Mouse (Mus musculus) MEL (cell line): ENCODE measurements around the gene Il10ra. TPM values are rescaled to one million over a fixed set of nuclear protein-coding genes. Genes with fewer than 3 reads are reported as not detected.

Source experiments
- DNase-seq: peaks from one replicate; pipeline ENCODE4 v3.0.0; 2011; ENCODE audit warnings: low read depth, low spot score
- H3K27ac ChIP-seq: 2 replicates; pipeline ENCODE4 v1.5.1; 2012; ENCODE audit warnings: low read depth, mild to moderate bottlenecking, control low read depth, low read length, moderate library complexity; ENCODE audit not compliant: control insufficient read depth
- H3K27me3 ChIP-seq, 2 experiments: fragments of 150-350 bp in 1 of 2; sonication (generic) in 1 of 2; 2 replicates each; pipeline ENCODE4 v1.6.1; 2012; ENCODE audit warnings: low read length in 2 of 2, mild to moderate bottlenecking in 2 of 2, improper control_type of control experiment in 1 of 2, moderate library complexity in 1 of 2; ENCODE audit not compliant: insufficient read depth in 2 of 2, control insufficient read depth in 1 of 2
- H3K36me3 ChIP-seq, 2 experiments: 2 replicates each; pipeline ENCODE4 v1.6.1; 2012 to 2014; ENCODE audit warnings: low read length in 2 of 2, improper control_type of control experiment in 1 of 2, inconsistent platforms in 1 of 2, mild to moderate bottlenecking in 1 of 2; ENCODE audit not compliant: insufficient read depth in 2 of 2, control insufficient read depth in 1 of 2
- H3K4me1 ChIP-seq, 2 experiments: fragments of 150-350 bp in 1 of 2; sonication (generic) in 1 of 2; 2 replicates each; pipeline ENCODE4 v1.6.1; 2012; ENCODE audit warnings: low read length in 2 of 2, improper control_type of control experiment in 1 of 2, mild to moderate bottlenecking in 1 of 2; ENCODE audit not compliant: insufficient read depth in 2 of 2, control insufficient read depth in 1 of 2
- H3K4me3 ChIP-seq, 2 experiments: fragments of 150-350 bp in 1 of 2; sonication (generic) in 1 of 2; 2 replicates each; pipeline ENCODE4 v1.5.1; 2012; ENCODE audit warnings: low read depth in 2 of 2, low read length in 2 of 2, mild to moderate bottlenecking in 2 of 2, moderate library complexity in 2 of 2, control low read depth in 1 of 2, improper control_type of control experiment in 1 of 2; ENCODE audit not compliant: control insufficient read depth in 1 of 2, insufficient read depth in 1 of 2
- H3K79me2 ChIP-seq: 2 replicates; pipeline ENCODE4 v1.6.1; 2012; ENCODE audit warnings: mild to moderate bottlenecking, low read length, moderate library complexity; ENCODE audit not compliant: control insufficient read depth, poor library complexity, insufficient read depth
- H3K9ac ChIP-seq: 2 replicates; pipeline ENCODE4 v1.6.1; 2012; ENCODE audit warnings: low read depth, mild to moderate bottlenecking, control low read depth, low read length, moderate library complexity; ENCODE audit not compliant: control insufficient read depth, poor library complexity, severe bottlenecking
- H3K9me3 ChIP-seq: fragments of 150-350 bp; sonication (generic); replicated peaks from 2 replicates; pipeline ENCODE4 v1.6.1; 2012; ENCODE audit warnings: mild to moderate bottlenecking, low read length, improper control_type of control experiment, moderate library complexity; ENCODE audit not compliant: insufficient read depth
- CHD1 ChIP-seq: IDR thresholded peaks from 2 replicates; pipeline ENCODE4 v1.6.1; 2012; ENCODE audit warnings: low read depth, mild to moderate bottlenecking, inconsistent platforms, low read length, improper control_type of control experiment
- CTCF ChIP-seq, 3 experiments: IDR thresholded peaks in 2 of 3; conservative IDR thresholded peaks in 1 of 3; 2 replicates each; pipeline ENCODE4 v1.5.1; 2011 to 2012; ENCODE audit warnings: low read length in 3 of 3, low read depth in 2 of 3, mild to moderate bottlenecking in 2 of 3, improper control_type of control experiment in 1 of 3, inconsistent platforms in 1 of 3, mixed read lengths in 1 of 3, moderate library complexity in 1 of 3; ENCODE audit not compliant: control insufficient read depth in 1 of 3, insufficient read depth in 1 of 3, poor library complexity in 1 of 3, severe bottlenecking in 1 of 3
- ETS1 ChIP-seq: IDR thresholded peaks from 2 replicates; pipeline ENCODE4 v1.6.1; 2012; ENCODE audit warnings: low read depth, mild to moderate bottlenecking, inconsistent platforms, low read length, improper control_type of control experiment, moderate library complexity
- JUND ChIP-seq: IDR thresholded peaks from 2 replicates; pipeline ENCODE4 v1.6.1; 2011; ENCODE audit warnings: low read depth, mild to moderate bottlenecking, improper control_type of control experiment, low read length
- KAT2A ChIP-seq: conservative IDR thresholded peaks from 2 replicates; pipeline ENCODE4 v1.6.1; 2012; ENCODE audit warnings: low read depth, low read length, improper control_type of control experiment, inconsistent platforms
- MAZ ChIP-seq: IDR thresholded peaks from 2 replicates; pipeline ENCODE4 v1.6.1; 2012; ENCODE audit warnings: low read depth, mild to moderate bottlenecking, inconsistent platforms, low read length, improper control_type of control experiment
- MEF2A ChIP-seq: IDR thresholded peaks from 2 replicates; pipeline ENCODE4 v1.6.1; 2014; ENCODE audit warnings: low read depth, mild to moderate bottlenecking, inconsistent platforms, low read length, improper control_type of control experiment; ENCODE audit not compliant: poor library complexity, insufficient replicate concordance, severe bottlenecking; ENCODE audit errors: extremely low read depth
- POLR2A ChIP-seq, 2 experiments: IDR thresholded peaks; 2 replicates each; pipeline ENCODE4 v1.6.1; 2011 to 2012; ENCODE audit warnings: low read length in 2 of 2, mild to moderate bottlenecking in 2 of 2, control low read depth in 1 of 2, improper control_type of control experiment in 1 of 2, low read depth in 1 of 2, moderate library complexity in 1 of 2; ENCODE audit not compliant: control insufficient read depth in 1 of 2, insufficient read depth in 1 of 2, poor library complexity in 1 of 2
- POLR2AphosphoS5 ChIP-seq: IDR thresholded peaks from 2 replicates; pipeline ENCODE4 v1.6.1; 2012; ENCODE audit warnings: low read depth, borderline replicate concordance, mild to moderate bottlenecking, inconsistent platforms, low read length, moderate library complexity, mixed read lengths
- RAD21 ChIP-seq: IDR thresholded peaks from 2 replicates; pipeline ENCODE4 v1.6.1; 2011; ENCODE audit warnings: mild to moderate bottlenecking, low read depth, low read length, improper control_type of control experiment
- SIN3A ChIP-seq: IDR thresholded peaks from 2 replicates; pipeline ENCODE4 v1.6.1; 2012; ENCODE audit warnings: low read length, improper control_type of control experiment, inconsistent platforms
- SMC3 ChIP-seq: IDR thresholded peaks from 2 replicates; pipeline ENCODE4 v1.6.1; 2011; ENCODE audit warnings: low read depth, low read length, improper control_type of control experiment
- TAL1 ChIP-seq: IDR thresholded peaks from 2 replicates; pipeline ENCODE4 v1.6.1; 2012; ENCODE audit warnings: mild to moderate bottlenecking, inconsistent platforms, low read length, moderate library complexity, mixed read lengths
- TCF12 ChIP-seq: IDR thresholded peaks from 2 replicates; pipeline ENCODE4 v1.6.1; 2014; ENCODE audit warnings: low read depth, mild to moderate bottlenecking, inconsistent platforms, low read length, improper control_type of control experiment, moderate library complexity
- UBTF ChIP-seq: IDR thresholded peaks from 2 replicates; pipeline ENCODE4 v1.6.1; 2012; ENCODE audit warnings: low read depth, mild to moderate bottlenecking, inconsistent platforms, low read length, improper control_type of control experiment, moderate library complexity, borderline replicate concordance; ENCODE audit not compliant: insufficient read depth
- USF1 ChIP-seq: IDR thresholded peaks from 2 replicates; pipeline ENCODE4 v1.6.1; 2014; ENCODE audit warnings: low read depth, mild to moderate bottlenecking, inconsistent platforms, low read length, improper control_type of control experiment, moderate library complexity
- USF2 ChIP-seq, 2 experiments: IDR thresholded peaks; 2 replicates each; pipeline ENCODE4 v1.6.1; 2011 to 2012; ENCODE audit warnings: improper control_type of control experiment in 2 of 2, low read length in 2 of 2, borderline replicate concordance in 1 of 2, inconsistent platforms in 1 of 2, low read depth in 1 of 2, mild to moderate bottlenecking in 1 of 2; ENCODE audit not compliant: insufficient read depth in 1 of 2
- ZKSCAN1 ChIP-seq: IDR thresholded peaks from 2 replicates; pipeline ENCODE4 v1.6.1; 2012; ENCODE audit warnings: low read depth, mild to moderate bottlenecking, inconsistent platforms, low read length, improper control_type of control experiment, moderate library complexity
- ZMIZ1 ChIP-seq: IDR thresholded peaks from 2 replicates; pipeline ENCODE4 v1.6.1; 2012; ENCODE audit warnings: low read depth, mild to moderate bottlenecking, inconsistent platforms, low read length, improper control_type of control experiment, moderate library complexity
- ZNF384 ChIP-seq: IDR thresholded peaks from 2 replicates; pipeline ENCODE4 v1.6.1; 2012; ENCODE audit warnings: low read depth, mild to moderate bottlenecking, inconsistent platforms, low read length, improper control_type of control experiment
- polyA plus RNA-seq, 2 experiments: library from polyadenylated mRNA; stranded (reverse) in 1 of 2; unstranded in 1 of 2; fragments of >175 nt in 1 of 2; fragments of >200 nt in 1 of 2; gene quantifications; 2 replicates each; pipeline versions ENCODE4 v1.2.1 to v1.2.4; 2012; ENCODE audit warnings: low replicate concordance in 2 of 2, low read depth in 1 of 2; ENCODE audit not compliant: insufficient read length in 2 of 2, insufficient read depth in 1 of 2, missing spikeins in 1 of 2
- total RNA-seq: library from RNA; depleted of rRNA; stranded (reverse); fragments of 300-350 nt; gene quantifications from 2 replicates; pipeline ENCODE4 v1.2.3, GENCODE M21; 2012

Gene Il10ra
- total and polyA plus RNA-seq, 3 experiments = not detected

- Histone ChIP-seq H3K79me2 (no peaks in the 10 kb centered on the region), H3K9ac (no peak overlapping the region), H3K4me3 (no peak overlapping the region), H3K36me3 (no peaks in the 10 kb centered on the region), H3K27me3 (peaks cover 4% of the 10 kb centered on the region in 2 experiments; a peak in 3 of 4 replicates), H3K4me1 (no peaks in the 10 kb centered on the region; a peak in 1 of 4 replicates), H3K27ac (no peak overlapping the region), H3K9me3 (no peaks in the 10 kb centered on the region)
- DNase-seq = no peak
- TF ChIP-seq JUND (no peak), USF2 (IDR thresholded peaks at IDR 0.05; ENCODE audit: borderline replicate concordance in 1 of 2, insufficient read depth in 1 of 2, low read depth in 1 of 2, low read length in 2 of 2) (no peak), ETS1 (no peak), SIN3A (no peak), ZMIZ1 (no peak), ZKSCAN1 (no peak), MAZ (no peak), UBTF (no peak), RAD21 (no peak), POLR2A (IDR thresholded peaks at IDR 0.05; ENCODE audit: control insufficient read depth in 1 of 2, insufficient read depth in 1 of 2, low read depth in 1 of 2, low read length in 2 of 2, poor library complexity in 1 of 2) (no peak), TAL1 (no peak), MEF2A (no peak), CHD1 (no peak), USF1 (no peak), KAT2A (no peak), TCF12 (no peak), CTCF (IDR thresholded peaks at IDR 0.05 in 2 of 3, conservative IDR thresholded peaks at IDR 0.05 in 1 of 3; ENCODE audit: control insufficient read depth in 1 of 3, insufficient read depth in 1 of 3, low read depth in 2 of 3, low read length in 3 of 3, poor library complexity in 1 of 3, severe bottlenecking in 1 of 3) (no peak), SMC3 (no peak)
These were observed 27.6 kb downstream of the Il10ra start for GRCm38 (mm10) chr9:45241397-45241796.

GRCm38 (mm10) chr9:45236744-45237143 is 32.2 kb downstream of the Il10ra start:
- Histone ChIP-seq H3K79me2 (no peaks in the 10 kb centered on the region), H3K36me3 (peaks cover 0 to 9% of the 10 kb centered on the region in 2 experiments; a peak in 2 of 4 replicates), H3K4me1 (peaks cover 10 to 12% of the 10 kb centered on the region in 2 experiments), H3K9ac (no peak overlapping the region), H3K9me3 (no peaks in the 10 kb centered on the region), H3K4me3 (no peak overlapping the region), H3K27me3 (peaks cover 4% of the 10 kb centered on the region in 2 experiments; a peak in 3 of 4 replicates), H3K27ac (no peak overlapping the region)
- TF ChIP-seq ZKSCAN1 = no peak
- no peak for TF ChIP-seq ETS1
- TF ChIP-seq POLR2AphosphoS5 = no peak
- no peak for TF ChIP-seq UBTF
- no peak for TF ChIP-seq ZMIZ1
- no peak for TF ChIP-seq ZNF384
- DNase-seq = no peak
